11 mouse cellular contexts compared by ENCODE assay signal in the genomic region with DNA sequence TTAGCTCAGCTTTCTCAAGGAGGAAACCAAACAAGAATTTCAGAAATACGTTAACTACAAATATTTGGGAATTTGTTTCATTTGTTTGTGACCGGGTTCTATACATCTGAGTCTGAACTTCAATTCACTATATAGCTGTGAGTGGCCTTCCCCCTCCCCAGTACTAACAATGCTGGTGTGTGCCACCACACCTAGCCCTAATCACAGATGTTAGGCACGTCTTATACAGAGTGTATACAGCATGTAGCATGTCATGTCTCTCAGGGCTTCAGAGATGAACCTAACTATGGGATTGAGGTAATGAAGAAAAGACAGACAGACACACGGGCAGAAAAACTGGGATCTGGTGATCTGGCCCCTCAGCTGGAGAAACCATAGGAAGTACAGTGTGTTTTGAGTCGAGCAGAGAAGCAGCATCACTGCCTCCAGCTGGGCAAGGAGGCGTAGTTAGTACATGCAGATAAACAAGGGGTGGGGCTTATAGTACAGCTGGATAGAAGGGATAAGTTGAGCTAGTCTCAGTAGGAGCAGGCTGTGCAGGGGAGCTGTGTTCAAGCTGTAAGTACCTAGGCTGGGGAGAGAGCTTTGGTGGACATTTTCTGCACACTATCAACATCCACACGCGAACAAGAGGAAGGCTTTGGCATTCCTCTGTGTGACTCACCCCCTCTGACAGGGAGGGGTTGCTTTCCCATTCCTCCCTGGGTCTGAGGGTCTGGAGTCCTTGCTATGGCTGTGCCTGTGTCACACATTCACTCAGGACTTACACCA. TPM values are rescaled to one million over a fixed set of nuclear protein-coding genes. Genes with fewer than 3 reads are reported as not detected.
DNase-seq lines count a peak whose midpoint lies in the region; ATAC-seq and TF ChIP-seq lines count a peak whose summit lies in the region.
"Had no signal": no experiment of that assay in that cellular context is flagged by ENCODE, and none has a peak within 500 bp of the region (broad histone marks: within the 10 kb centered on the region; RNA-seq: fewer than 3 reads in every experiment).

No protein-coding gene starts in this region.

- H3K27ac ChIP-seq in embryonic facial prominence, embryonic 14.5 days (replicated peaks; ENCODE audit: low read depth, low read length) = no peak overlapping the region
- H3K27ac ChIP-seq in embryonic facial prominence, embryonic 10.5 days (replicated peaks) = no peak overlapping the region
- H3K27ac ChIP-seq in lung, embryonic 14.5 days (ENCODE audit: low read depth) = peak overlapping the region; percentile 26; the same call in 1 of the 2 replicates
- peak overlapping the region; percentile 47 for H3K27ac ChIP-seq in embryonic fibroblast, embryonic 13.5 days (ENCODE audit: insufficient read depth, low read length)
- H3K27ac ChIP-seq: limb, embryonic 13.5 days had no signal

- DNase-seq in embryonic facial prominence, embryonic 14.5 days (ENCODE audit: low spot score) = no peak
- DNase-seq in embryonic facial prominence, embryonic 10.5 days (ENCODE audit: low spot score) = no peak
- peak; percentile 41 for DNase-seq in lung, embryonic 14.5 days
- no peak for DNase-seq in lung, postnatal 25 days (ENCODE audit: low spot score)
- DNase-seq in urinary bladder, postnatal 36 days (ENCODE audit: low spot score in 2 of 2) = no peak
- no peak for DNase-seq in layer of hippocampus, adult 18-20 months (ENCODE audit: low spot score in 2 of 2)
- DNase-seq: cerebellum, adult 9-11 months had no signal

- H3K79me2 ChIP-seq in myocyte (ENCODE audit: control insufficient read depth, insufficient read depth) = no peaks in the 10 kb centered on the region

- WGBS in embryonic facial prominence, embryonic 14.5 days = 53% methylated on average over 8 of the region's 8 CpGs
- 62% methylated on average over 8 of the region's 8 CpGs for WGBS in embryonic facial prominence, embryonic 10.5 days
- WGBS in lung, embryonic 14.5 days = 38% methylated on average over 8 of the region's 8 CpGs

- ATAC-seq in embryonic facial prominence, embryonic 14.5 days (ENCODE audit: low read depth) = peak; percentile 50
- peak; percentile 79 for ATAC-seq in lung, embryonic 14.5 days (ENCODE audit: insufficient read depth)
- ATAC-seq: CD4-positive, CD25-positive, alpha-beta regulatory T cell, adult 4 months had no signal

- no peak overlapping the region for H3K9ac ChIP-seq in embryonic facial prominence, embryonic 14.5 days (ENCODE audit: low read depth, low read length)
- no peak overlapping the region for H3K9ac ChIP-seq in lung, embryonic 14.5 days
- H3K9ac ChIP-seq: limb, embryonic 13.5 days had no signal

- H3K36me3 ChIP-seq in embryonic facial prominence, embryonic 14.5 days (ENCODE audit: control insufficient read depth, insufficient read depth, low read length) = no peaks in the 10 kb centered on the region
- H3K36me3 ChIP-seq in embryonic facial prominence, embryonic 10.5 days (replicated peaks) = peaks cover 7% of the 10 kb centered on the region; the same call in 1 of the 2 replicates
- no peaks in the 10 kb centered on the region for H3K36me3 ChIP-seq in lung, embryonic 14.5 days (ENCODE audit: insufficient read depth)
- no peaks in the 10 kb centered on the region for H3K36me3 ChIP-seq in myocyte (ENCODE audit: control insufficient read depth, insufficient read depth)
- H3K36me3 ChIP-seq: limb, embryonic 13.5 days had no signal

- TF ChIP-seq POLR2A in embryonic fibroblast, embryonic 13.5 days (IDR thresholded peaks at IDR 0.05; ENCODE audit: low read depth, low read length) = no peak
- TF ChIP-seq POLR2A in myocyte (IDR thresholded peaks at IDR 0.05; ENCODE audit: insufficient read length, low read depth) = no peak

- no peaks in the 10 kb centered on the region for H3K27me3 ChIP-seq in embryonic facial prominence, embryonic 14.5 days (replicated peaks; ENCODE audit: control insufficient read depth, insufficient read depth, low read length)
- no peaks in the 10 kb centered on the region for H3K27me3 ChIP-seq in embryonic facial prominence, embryonic 10.5 days (replicated peaks; ENCODE audit: low read depth, poor library complexity, severe bottlenecking)
- no peaks in the 10 kb centered on the region for H3K27me3 ChIP-seq in lung, embryonic 14.5 days (ENCODE audit: insufficient read depth, low read length)
- no peaks in the 10 kb centered on the region for H3K27me3 ChIP-seq in myocyte (ENCODE audit: control insufficient read depth, insufficient read depth, insufficient read length)
- H3K27me3 ChIP-seq: limb, embryonic 13.5 days had no signal

- no peak overlapping the region for H3K4me2 ChIP-seq in embryonic facial prominence, embryonic 14.5 days (ENCODE audit: low read depth, low read length)
- H3K4me2 ChIP-seq in lung, embryonic 14.5 days = no peak overlapping the region
- H3K4me2 ChIP-seq in myocyte (ENCODE audit: low read depth) = peak overlapping the region; percentile 70
- H3K4me2 ChIP-seq: limb, embryonic 13.5 days had no signal

- H3K4me1 ChIP-seq in embryonic facial prominence, embryonic 14.5 days (ENCODE audit: control insufficient read depth, insufficient read depth, low read length) = no peaks in the 10 kb centered on the region
- peaks cover 14% of the 10 kb centered on the region for H3K4me1 ChIP-seq in embryonic facial prominence, embryonic 10.5 days
- H3K4me1 ChIP-seq in lung, embryonic 14.5 days (ENCODE audit: insufficient read depth) = no peaks in the 10 kb centered on the region
- 0 out of 2 replicates have a peak, but pooled peaks cover 2% of the 10 kb centered on the region for H3K4me1 ChIP-seq in embryonic fibroblast, embryonic 13.5 days (ENCODE audit: control insufficient read depth, insufficient read depth, low read length)

- TF ChIP-seq CTCF in lung, embryonic 14.5 days (IDR thresholded peaks at IDR 0.05; ENCODE audit: low read depth) = no peak
- TF ChIP-seq CTCF in embryonic fibroblast, embryonic 13.5 days (IDR thresholded peaks at IDR 0.05; ENCODE audit: borderline replicate concordance, insufficient read depth, low read length) = no peak

- no peak overlapping the region for H3K4me3 ChIP-seq in embryonic facial prominence, embryonic 14.5 days (ENCODE audit: low read depth, low read length)
- H3K4me3 ChIP-seq in embryonic facial prominence, embryonic 10.5 days = no peak overlapping the region
- H3K4me3 ChIP-seq in lung, embryonic 14.5 days (ENCODE audit: low read depth, low read length) = no peak overlapping the region
- H3K4me3 ChIP-seq in embryonic fibroblast, embryonic 13.5 days (ENCODE audit: insufficient read depth, low read length) = no peak overlapping the region
- H3K4me3 ChIP-seq in myocyte = no peak overlapping the region
- H3K4me3 ChIP-seq: limb, embryonic 13.5 days had no signal

- no peak overlapping the region for H3ac ChIP-seq in myocyte (ENCODE audit: control insufficient read depth, insufficient read length)

- H3K9me3 ChIP-seq in embryonic facial prominence, embryonic 14.5 days (ENCODE audit: control insufficient read depth, low read length) = 0 out of 2 replicates have a peak, but pooled peaks cover 5% of the 10 kb centered on the region
- H3K9me3 ChIP-seq in embryonic facial prominence, embryonic 10.5 days = peaks cover 8% of the 10 kb centered on the region; the same call in 1 of the 2 replicates
- no peaks in the 10 kb centered on the region for H3K9me3 ChIP-seq in lung, embryonic 14.5 days (ENCODE audit: low read depth, low read length)
- H3K9me3 ChIP-seq: limb, embryonic 13.5 days had no signal

TF ChIP-seq in myocyte, 11 proteins besides CTCF, POLR2A, EP300 and RAD21:
- TF ChIP-seq SRF (IDR thresholded peaks at IDR 0.05; ENCODE audit: control insufficient read depth, insufficient read length, low read depth) (no peak), MYOD1 (IDR thresholded peaks at IDR 0.05; ENCODE audit: control insufficient read depth in 1 of 3, insufficient read length in 2 of 3, low read depth in 2 of 3) (no peak), TCF3 (IDR thresholded peaks at IDR 0.05; ENCODE audit: insufficient read length, low read depth) (no peak), USF1 (IDR thresholded peaks at IDR 0.05; ENCODE audit: low read depth) (no peak), MAX (IDR thresholded peaks at IDR 0.05; ENCODE audit: low read depth) (no peak)

RNA-seq across cellular contexts. Expression of gene Strn3, which starts 8.1 kb away (rescaled TPM):
- 68.8 and 70.2 TPM in 2 replicates for polyA plus RNA-seq in embryonic facial prominence, embryonic 14.5 days (2014; fragmentation: Nextera tagmentation; extraction: Ambion mirVana)
- 39.3 and 41.3 TPM in 2 replicates for polyA plus RNA-seq in embryonic facial prominence, embryonic 10.5 days (2016; fragmentation: Nextera tagmentation; extraction: Ambion mirVana)
- polyA plus RNA-seq in lung, embryonic 14.5 days (2014; fragmentation: Nextera tagmentation; extraction: Ambion mirVana) = 56.5 and 61.3 TPM in 2 replicates
- polyA plus RNA-seq in embryonic fibroblast, embryonic 13.5 days (2011; ENCODE audit: insufficient read length, low read depth, missing spikeins) = 120 and 129 TPM in 2 replicates
- 31.3 TPM for polyA plus RNA-seq in myocyte (2012; fragmentation: generic; extraction: Trizol)
- 10 to 100 TPM; 90.5 to 92.8 TPM for total RNA-seq in layer of hippocampus, adult 18-20 months (2021)

RNA-seq across cellular contexts. Expression of gene Ap4s1, which starts 9.0 kb away (rescaled TPM):
- 29.7 and 35.8 TPM in 2 replicates for polyA plus RNA-seq in embryonic facial prominence, embryonic 14.5 days (2014; fragmentation: Nextera tagmentation; extraction: Ambion mirVana)
- 35.3 and 35.8 TPM in 2 replicates for polyA plus RNA-seq in embryonic facial prominence, embryonic 10.5 days (2016; fragmentation: Nextera tagmentation; extraction: Ambion mirVana)
- 37.0 and 38.5 TPM in 2 replicates for polyA plus RNA-seq in lung, embryonic 14.5 days (2014; fragmentation: Nextera tagmentation; extraction: Ambion mirVana)
- polyA plus RNA-seq in embryonic fibroblast, embryonic 13.5 days (2011; ENCODE audit: insufficient read length, low read depth, missing spikeins) = 11.5 and 16.5 TPM in 2 replicates
- 12.4 TPM for polyA plus RNA-seq in myocyte (2012; fragmentation: generic; extraction: Trizol)
- 10 to 100 TPM; 49.8 to 50.3 TPM for total RNA-seq in layer of hippocampus, adult 18-20 months (2021)

Comparison
In these comparisons a context has a peak if more than half of its experiments do, and no peak if none do; other contexts are left out.
1. H3K27ac ChIP-seq: peak in lung, embryonic 14.5 days (single experiment) and embryonic fibroblast, embryonic 13.5 days (single experiment); none in embryonic facial prominence, embryonic 14.5 days (single experiment) and embryonic facial prominence, embryonic 10.5 days (single experiment).